Mouse (Mus musculus): Measurements from ENCODE around the gene Vsig2.

Vsig2 gene

DNA sequence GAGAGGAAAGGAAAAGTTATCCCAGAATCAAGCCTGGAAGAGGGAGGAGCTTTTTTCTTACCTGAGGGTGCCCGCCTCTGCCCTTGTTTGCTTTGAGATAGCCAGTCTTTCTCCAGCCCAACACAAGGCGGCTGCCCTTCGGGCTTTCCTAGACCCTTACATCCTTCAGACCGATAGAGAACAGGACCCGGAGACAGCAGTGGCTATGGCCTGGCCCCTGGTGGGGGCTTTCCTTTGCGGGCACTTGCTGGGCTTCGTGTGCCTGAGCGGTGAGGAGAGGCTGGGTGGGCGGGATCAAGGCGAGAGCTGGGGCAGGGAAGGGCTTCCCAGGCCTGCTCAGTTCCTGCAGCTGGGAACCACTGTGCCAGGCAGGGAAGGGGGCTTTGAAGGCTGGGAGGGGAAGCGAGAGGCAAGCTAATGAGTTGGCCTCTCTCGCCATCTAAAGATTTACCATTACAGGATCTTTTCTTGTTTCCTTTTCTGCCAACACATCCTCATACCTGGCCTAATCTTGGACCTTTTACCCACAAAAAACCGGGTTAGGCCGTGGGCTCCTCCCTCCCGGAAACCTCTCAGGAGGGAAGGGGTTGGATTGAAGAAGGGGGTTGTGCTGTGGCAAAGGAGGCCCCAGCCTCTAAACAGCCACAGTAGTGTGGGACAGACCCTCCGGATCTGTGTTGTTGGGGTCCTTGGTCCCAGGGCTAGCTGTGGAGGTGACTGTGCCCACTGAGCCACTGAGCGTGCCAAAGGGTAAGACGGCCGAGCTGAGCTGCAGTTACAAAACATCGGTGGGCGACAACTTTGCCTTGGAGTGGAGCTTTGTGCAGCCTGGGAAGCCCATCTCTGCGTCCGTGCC is at the start of gene Vsig2:
Vsig2 (plus strand) TSS at position 86 of the 856 bp plus-strand sequence.
- DNase-seq = peak; percentile 32

DNA sequence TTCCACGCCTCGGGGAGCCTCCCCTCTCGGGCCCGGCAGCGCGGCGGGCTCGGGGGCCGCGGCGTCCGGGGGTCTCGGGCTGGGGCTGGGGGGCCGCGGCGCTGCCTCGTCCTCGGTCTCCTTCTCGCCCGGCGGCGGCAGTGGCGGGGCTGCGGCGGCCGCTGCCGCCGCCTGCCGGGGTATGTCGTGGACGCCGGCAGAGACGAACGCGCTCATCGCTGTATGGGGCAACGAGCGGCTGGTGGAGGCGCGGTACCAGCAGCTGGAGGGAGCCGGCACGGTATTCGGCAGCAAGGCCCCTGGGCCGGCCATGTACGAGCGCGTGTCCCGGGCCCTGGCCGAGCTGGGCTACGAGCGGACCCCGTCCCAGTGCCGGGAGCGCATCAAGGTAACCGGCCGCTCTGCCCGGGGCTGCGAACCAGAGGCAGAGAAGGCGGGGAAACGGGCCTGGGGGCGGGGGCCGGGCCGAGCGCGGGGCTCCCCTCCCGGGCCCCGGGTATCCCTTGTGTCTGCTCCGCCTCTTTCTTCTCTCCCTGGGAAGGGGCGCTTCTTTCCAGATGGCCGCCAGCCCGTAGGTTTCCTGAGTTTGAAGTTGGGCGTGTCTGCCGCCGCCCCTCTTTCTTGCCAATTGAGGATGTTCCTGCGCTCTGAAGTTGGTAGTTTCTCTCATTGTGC is 49.5 kb upstream of the Vsig2 start:
- DNase-seq = peak; percentile 36

DNA sequence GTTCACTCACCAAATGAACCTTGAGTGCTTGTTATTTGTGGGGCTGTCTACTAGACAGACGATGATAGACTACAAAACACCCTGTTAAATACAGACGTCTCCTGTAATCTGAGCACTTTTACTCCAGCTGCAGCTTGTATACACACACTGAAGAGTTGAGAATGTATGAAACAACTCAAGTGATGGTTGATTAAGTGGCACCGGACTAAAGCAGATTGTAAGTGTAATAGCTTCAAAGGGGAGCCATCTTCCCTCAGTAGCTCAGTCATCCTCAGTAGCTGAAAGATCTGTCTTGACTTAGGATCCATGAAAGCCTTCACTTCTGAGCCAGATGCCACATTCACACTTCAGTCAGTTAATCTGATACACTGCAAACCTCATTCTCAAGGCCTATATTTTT is 43.3 kb upstream of the Vsig2 start:
- no peak for DNase-seq

DNA sequence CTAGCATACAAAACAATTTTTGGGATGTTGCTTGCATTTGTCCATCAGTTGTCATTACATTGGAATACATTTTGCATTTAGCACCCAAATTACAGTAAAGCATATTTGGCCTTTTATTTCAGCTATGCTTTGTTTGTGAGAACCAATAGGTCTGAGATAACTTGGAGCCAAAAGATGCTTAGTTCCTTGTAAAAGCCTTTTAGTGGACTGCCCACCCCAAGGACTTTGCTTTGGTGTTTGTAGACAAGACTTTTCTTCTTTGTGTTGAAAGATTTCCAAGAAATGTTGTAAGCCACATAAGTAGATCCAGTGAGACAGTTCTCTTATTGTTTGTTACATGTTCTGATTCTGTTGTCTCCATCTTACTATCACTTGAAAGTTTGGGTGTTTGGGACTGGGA is 42.7 kb upstream of the Vsig2 start:
- DNase-seq = no peak

DNA sequence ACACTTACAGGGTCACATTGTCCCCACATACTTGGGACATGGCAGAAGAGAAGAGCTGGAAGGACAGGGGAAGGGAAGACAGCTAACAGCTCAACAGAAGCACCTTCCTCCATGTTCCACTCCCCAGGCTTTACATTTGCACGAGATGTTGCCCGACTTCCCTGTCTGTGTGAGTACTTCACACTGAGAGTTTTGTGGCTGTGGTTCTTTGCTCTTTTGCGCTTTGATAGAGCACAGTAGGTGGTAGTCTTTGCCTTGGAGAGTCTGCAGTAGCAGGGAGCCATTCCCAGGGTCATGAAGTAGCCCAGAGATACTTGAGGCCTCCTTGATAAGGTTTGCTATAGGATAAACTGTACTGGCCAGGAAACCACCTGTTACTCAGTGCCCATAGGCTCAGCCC is 38.9 kb upstream of the Vsig2 start:
- DNase-seq = no peak

DNA sequence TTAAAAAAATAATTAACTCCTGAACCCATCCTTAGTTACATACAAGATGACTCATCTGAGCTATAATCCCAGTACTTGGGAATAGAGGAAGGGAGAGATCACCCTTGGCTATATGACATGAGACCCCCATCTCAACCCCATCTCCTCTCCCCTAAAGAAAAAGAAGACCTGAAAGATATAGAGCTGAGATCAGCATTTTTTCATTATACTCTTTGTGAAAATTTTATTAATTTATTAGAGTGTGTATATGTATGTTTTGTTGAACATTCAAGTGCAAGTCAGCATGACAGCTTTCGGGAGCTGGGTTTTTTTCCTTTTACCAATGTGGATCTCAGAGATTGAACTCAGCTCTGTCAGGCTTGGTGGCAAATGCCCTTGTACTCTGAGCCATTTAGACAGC is 37.9 kb upstream of the Vsig2 start:
- no peak for DNase-seq

DNA sequence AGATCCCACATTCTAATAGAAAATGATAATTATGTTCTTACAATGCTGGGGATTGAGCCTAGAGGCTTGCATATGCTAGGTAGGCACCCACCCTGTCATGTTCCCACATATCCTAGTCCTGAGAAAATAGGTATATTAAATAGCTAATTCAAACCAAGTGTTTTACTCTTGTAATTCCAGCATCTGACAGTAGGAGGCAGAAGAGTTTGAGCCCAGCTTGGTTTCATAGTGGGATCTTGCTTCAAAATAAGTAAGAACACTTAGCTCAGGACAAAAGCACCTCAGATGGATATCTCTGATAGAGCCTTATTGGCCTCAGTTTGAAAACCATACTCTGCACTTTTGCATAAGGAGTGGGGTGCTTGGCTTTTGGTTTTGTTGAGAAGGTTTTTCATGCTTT is 34.7 kb upstream of the Vsig2 start:
- DNase-seq = no peak

DNA sequence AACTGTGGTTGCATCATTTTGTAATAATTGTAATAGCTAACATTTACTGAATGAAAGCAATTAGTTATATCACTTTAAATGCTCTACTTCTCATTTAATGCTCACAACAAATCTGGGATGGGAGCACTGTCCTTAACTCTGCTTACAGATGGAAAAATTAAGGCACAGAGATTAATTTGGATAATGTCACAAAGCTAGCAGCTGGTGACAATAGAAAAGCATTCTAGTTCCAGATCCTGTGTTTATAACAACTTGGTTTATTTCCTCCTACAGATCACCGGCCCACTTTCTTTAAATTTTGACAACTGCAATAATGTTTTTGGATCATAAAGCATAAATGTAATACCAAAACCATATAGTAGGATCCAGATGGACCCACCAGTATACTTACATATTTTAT is 33.0 kb upstream of the Vsig2 start:
- no peak for DNase-seq

DNA sequence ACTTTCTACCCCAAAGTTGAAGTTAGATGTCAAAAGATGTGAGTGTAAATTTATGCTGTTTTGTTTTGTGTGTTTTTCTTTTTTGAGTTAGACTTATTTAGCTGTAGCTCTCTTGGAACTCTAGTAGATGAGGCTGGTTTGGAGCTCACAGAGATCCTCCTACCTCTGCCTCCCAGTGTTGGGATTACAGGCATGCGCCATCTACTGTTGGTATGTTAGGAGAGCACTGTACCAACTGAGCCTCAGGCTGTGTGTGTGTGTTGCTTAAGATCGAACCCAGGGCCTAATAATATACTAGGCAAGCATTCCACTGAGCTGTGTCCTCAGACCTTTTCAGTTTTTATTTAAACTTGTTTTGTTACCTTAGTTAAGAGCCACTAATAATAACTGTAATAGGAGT is 27.0 kb upstream of the Vsig2 start:
- DNase-seq = no peak

DNA sequence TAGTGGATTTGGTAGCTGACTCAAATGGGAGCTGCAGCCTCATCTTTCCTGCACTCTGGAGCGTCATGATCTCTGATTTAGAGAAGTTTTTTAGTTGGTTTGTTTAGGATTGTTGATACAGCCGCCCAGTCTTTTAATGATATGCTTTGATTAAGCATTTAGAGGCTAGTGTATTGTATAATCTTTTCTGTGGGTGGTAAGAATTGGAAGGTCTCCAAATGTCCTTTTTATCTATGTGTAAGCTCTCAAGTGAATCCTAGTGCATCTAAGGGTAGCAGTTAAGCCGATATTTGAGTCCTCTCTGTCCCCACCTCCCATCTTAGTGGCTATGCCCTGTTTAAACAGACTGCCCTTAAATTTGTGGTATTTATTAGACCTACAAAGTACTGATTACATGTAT is 24.6 kb upstream of the Vsig2 start:
- DNase-seq = no peak

DNA sequence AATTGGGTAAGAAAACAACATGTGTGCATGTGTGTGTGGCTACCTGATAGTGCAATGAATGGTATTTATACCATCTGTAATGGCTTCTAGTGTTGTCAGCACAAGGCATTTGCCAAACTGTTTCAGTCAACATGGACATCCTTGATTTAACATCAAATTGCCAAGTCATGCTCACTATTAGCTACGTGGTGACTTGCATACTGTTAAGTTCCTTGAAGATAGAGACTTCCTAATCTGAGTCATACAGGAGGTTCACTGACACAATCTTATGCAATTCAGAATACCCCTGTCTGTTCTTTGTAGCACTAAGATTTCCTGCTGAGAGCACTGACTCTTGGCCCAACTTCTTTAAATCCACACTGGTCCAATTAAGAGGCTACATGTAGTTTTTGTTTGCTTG is 21.6 kb upstream of the Vsig2 start:
- no peak for DNase-seq

DNA sequence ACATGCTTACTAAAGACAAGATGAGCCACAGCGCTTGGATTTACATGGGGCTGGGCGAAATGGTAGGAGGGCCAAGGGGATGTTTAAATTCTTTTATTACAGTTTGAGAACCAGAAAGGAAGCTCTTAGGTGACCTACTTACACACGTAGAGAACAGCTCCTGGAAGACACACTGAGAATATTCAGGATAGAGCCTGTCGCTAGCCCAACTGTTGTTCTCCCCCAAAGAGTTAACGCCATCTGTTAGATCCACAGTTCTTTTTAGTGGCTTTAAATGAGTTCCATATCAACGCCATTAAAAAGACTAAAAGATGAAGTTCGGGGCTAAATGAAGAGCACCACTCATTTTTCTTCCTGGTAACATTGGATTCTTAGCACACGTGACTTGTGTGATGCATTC is 20.1 kb upstream of the Vsig2 start:
- DNase-seq = no peak

DNA sequence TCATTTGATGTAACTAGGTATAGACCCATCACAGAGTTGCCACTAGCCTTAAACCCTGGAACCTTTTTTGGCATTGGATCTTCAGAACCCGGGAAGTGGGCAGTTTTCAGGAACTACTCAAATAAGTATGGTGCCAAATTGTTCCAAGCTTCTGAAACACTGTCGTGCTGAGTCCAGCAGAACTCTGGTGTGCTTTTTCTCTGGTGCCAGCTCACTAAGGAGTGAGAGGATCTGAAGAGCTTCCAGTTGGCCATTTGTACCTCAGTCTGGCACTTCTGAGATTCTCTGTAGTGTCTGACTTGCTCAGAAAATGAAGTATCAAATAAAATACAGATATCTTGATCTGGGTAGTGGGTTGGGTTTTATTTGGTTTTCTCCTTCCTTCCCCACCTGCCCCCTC is 19.1 kb upstream of the Vsig2 start:
- DNase-seq = no peak

DNA sequence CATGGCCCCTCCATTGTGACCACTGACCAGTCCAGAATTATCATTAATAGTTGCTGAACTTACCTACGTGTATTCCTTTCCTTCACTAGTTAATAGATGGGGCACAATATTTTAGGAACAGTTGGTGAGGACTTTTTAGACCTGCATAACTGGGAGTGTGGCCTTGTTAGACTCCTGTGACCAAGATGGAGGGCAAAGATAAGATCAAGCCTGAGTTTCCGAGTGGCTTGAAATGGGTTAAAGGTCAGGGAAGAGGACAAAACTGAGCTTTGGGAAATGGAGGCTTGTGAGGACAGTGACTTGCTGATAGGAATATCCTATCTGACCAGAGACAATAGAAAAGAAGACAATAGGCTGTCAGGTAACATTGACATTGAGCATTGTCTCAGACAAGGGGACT is 13.6 kb upstream of the Vsig2 start:
- DNase-seq = no peak

DNA sequence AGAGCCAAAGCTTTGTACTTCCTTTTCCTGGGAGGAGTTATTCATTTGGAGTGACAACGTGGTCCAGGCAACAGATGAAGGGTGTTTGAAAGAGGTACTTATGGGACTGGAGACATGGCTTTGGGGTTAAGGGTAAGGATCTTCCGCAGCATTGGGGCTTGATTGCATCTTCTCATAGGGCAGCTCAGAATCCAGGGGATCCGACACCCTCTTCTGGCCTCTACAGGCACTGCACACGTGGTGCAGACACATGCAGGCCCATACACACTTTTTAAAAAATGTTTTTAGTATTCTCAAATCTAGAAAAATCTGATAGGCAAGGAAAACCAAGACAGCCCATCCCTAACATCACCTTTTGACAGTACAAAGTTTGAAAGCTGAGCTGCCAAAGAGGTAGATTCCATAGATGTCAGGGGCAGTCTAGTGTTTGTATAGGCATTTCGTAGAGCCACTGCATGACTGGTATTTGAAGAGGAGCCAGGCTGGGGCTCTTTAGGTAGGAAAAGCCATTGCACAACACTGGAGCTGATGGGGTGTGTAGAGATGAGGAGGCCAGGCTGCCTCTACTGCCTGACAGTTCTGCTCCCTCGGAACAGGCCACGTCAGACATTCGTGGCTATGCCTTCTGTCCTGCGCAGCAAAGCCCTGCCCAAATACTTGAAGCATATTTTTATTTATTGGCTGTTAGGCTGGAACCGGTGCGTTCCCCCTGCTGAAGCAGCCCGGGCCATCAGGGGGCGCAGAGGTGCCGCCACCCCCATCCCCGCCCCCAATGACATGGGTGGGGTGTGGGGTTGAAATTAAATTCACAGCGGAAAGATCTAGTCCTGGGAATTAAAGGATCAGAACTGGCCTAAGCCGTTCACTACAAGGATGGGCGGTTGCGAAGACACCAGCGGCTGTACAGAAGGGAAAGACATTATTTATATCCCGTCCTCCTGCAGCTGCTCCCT is 12.3 kb upstream of the Vsig2 start:
- no peak for DNase-seq

DNA sequence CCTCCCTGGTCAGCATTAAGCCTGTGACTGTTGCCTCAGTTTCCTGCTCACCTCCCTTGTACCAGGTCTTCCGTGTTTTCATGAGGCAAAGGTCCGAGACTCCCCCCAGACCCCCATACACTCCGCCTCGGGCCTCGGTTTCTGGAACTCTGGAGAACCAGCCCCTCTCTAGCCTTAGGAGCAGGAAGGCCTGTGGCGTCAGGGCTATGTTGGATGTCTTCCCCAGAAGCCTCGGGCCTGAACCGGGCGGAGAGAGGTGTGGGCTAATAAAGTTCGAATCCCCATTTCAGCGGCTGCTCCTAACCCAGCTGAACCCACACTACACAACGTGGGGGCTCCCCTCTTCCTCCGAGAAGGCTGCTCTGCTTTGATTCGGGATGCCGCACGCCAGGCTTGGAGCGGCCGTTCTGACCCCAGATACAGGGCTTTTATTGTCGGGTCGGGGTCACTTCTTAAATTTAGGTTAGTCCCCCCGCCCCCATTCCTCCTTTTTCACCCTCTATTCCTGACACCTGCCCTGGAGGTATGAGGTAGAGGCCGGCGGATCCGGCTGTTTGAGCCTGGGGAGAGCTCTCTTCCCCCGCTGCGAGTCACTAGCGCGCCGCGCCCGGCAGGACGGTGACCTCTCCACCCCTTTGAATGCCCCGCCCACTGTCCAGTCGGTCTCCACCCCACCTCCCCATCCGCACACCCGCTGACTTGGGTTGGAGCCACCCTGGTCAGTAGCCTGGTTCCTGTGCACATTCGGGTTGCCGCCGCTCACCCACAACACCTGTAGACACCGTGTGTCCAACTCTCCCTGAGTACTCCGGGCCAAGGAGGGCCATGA is 11.4 kb upstream of the Vsig2 start, which contains the start of gene Esam:
Esam (plus strand) TSS at position 683 of the 829 bp plus-strand sequence.
- peak; percentile 22 for DNase-seq

DNA sequence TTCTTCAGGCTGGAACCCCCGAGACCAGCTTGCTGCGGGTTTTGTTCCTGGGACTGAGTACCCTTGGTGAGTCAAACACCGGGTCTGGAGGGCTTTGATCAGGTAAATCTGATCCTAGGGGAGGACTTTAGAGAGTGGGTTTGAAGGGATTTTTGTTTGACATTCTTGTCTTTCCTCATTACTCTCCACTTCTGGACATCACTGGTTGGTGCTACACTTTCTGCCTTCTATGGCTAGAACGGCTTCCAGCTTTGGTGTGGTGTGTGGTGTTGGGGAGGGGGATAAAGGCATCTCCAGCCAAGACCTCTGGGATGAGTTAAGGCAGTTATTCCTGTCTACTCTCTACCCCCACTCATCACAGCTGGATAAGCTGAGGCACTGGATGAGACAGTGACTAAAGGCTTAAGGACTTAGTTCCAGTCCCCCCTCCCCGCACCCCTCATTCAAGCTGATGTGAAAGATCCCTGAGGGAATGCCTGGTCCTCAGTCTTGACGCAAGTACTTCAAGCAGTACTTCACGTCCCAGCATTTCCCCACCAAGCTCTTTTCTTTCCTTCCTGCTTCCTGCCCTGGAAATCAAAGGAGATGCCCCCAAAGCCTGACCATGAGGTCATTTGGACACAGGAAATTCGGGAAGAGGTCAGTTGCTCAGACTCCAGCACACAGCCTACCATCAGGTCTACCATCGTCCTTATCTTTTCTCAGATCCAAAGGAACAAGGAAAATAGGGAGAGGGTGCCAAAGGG is 10.7 kb upstream of the Vsig2 start:
- DNase-seq = no peak

DNA sequence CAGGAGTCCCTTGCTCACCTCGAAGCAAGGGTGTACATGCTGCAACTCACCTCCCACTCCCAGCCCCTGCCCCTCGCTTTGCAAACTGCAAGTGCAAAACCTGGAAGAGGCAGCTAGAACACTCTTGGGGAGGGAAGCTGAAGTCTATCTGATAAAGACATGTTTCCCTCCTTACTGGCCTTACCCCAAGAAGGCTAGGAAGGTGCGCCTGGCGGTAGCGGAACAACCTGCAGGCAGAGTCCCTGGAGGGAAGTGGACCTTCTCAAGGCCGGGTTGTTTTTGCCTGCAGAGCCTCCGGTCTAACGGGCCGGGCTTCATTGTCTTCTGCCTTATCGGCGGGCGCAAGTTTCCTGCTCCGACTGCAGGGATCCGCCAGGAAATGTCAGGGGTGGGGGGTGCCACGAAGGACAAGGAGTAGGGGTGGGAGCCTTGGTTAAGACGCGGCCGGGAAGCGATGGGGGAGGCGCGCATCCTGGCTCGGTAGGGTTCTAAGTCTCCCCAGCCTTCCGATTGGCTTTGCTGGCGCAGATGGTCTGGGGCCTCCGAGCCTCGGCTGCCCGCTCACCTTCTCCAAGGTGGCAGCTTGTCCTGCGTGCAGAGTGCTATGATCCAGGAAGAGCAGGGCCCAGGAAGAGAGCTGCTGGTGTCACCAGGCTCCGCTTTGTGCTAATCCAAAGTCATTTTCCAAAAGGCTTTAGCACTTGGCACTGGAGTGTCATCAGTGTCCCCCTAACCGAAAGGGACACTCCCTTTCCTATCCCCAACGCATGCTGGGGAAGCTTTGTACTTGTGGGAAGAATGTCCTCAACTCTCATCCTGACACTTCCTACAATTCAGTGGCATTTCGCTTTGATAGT is 8.8 kb upstream of the Vsig2 start:
- DNase-seq = peak; percentile 28

DNA sequence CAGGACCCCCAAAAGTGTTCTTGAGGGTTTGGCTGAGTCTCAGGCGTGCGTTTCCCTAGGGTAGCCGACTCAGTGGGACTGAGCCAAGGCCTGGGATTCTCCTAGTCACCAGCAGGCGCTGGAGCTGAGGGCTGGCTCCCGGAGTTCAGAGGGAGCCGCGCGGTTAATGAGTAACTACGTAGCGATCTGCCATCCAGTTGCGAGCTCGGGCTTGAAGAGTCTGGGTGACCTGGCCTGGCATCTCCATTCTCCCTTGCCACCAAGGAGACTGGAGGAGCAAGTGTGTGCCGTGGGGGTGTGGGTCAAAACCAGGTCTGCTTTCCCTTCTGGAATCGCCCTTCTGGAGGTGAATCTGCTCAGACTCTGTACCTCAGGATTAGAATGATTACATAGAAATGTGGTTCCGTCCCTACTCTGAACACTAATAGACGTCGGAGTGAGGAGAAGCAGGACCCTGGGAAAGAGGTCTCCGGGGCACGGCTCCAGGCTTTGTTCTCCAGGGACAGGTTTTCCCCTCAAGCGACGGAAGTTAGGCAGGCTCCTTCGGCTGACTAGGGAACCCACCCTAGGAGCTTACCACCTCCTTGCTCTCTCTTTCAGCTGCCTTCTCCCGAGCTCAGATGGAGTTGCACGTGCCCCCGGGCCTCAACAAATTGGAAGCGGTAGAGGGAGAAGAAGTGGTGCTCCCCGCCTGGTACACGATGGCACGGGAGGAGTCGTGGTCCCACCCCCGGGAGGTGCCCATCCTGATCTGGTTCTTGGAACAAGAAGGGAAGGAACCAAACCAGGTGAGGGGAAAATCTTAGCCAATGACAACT is 8.0 kb upstream of the Vsig2 start:
- DNase-seq = peak; percentile 57

DNA sequence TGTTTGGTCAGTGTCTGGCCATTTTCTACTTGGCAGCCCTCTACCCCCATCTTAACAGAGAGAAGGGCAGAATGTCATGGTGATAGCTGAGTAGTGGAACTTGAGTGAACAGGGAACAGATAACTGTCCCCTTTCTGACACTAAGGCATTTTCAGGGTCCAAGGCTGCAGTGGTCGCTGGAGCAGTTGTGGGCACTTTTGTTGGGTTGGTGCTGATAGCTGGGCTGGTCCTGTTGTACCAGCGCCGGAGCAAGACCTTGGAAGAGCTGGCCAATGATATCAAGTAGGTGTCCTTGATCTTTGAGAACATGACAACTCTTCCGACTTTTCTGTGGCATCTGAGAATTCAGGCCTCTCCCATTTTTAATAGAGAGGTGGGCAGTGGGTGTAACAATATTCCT is 2.2 kb upstream of the Vsig2 start:
- DNase-seq = no peak

Data from right cerebral cortex, postnatal 14 days (tissue).